Mouse (Mus musculus): ENCODE results near the gene Stk32c. TPM values are rescaled to one million over a fixed set of nuclear protein-coding genes. Genes with fewer than 3 reads are reported as not detected.

The Stk32c gene
- polyA plus RNA-seq, 1 experiment from 2014 or later: 0.13 TPM

GRCm38 (mm10) chr7:139101826-139102225, 111.3 kb downstream of the Stk32c start:
- ATAC-seq (no peak), DNase-seq (ENCODE audit: low read depth, low spot score) (no peak)
- ChIA-PET POLR2A (interaction anchor here (0.6 kb wide), 1 partner anchor 305 kb away, joined by 3 read pairs; no protein-coding TSS in a partner anchor), CTCF (interaction anchor here (1.9 kb wide), 1 partner anchor 18 kb away, joined by 7 read pairs; no protein-coding TSS in a partner anchor)
- in situ Hi-C loops (cut with MboI; ENCODE audit: low pct_unique_long_range_greater_than_20kb): no loop called here
- H3K27me3 ChIP-seq: peaks cover 7% of the 10 kb centered on the region
- no peak for TF ChIP-seq CTCF (IDR thresholded peaks at IDR 0.05)

- no peak for ATAC-seq
- no peak for DNase-seq (ENCODE audit: low read depth, low spot score)
- H3K27me3 ChIP-seq: peaks cover 11% of the 10 kb centered on the region
- CTCF ChIA-PET: interaction anchor here (1.9 kb wide), 1 partner anchor 18 kb away, joined by 7 read pairs; no protein-coding TSS in a partner anchor
- no peak for TF ChIP-seq CTCF (IDR thresholded peaks at IDR 0.05)
- in situ Hi-C loops (cut with MboI; ENCODE audit: low pct_unique_long_range_greater_than_20kb): no loop called here
- POLR2A ChIA-PET: interaction anchor here (0.6 kb wide), 1 partner anchor 306 kb away, joined by 3 read pairs; no protein-coding TSS in a partner anchor
Measured at GRCm38 (mm10) chr7:139101286-139101804, 111.8 kb downstream of the Stk32c start.

GRCm38 (mm10) chr7:139100531-139101095, 112.5 kb downstream of the Stk32c start:
- ChIA-PET CTCF (interaction anchor here (1.9 kb wide), 1 partner anchor 19 kb away, joined by 7 read pairs; no protein-coding TSS in a partner anchor), POLR2A (no interaction called here)
- in situ Hi-C loops (cut with MboI; ENCODE audit: low pct_unique_long_range_greater_than_20kb): no loop called here
- no peak for ATAC-seq
- peaks cover 16% of the 10 kb centered on the region for H3K27me3 ChIP-seq
- TF ChIP-seq CTCF (IDR thresholded peaks at IDR 0.05): no peak
- DNase-seq (ENCODE audit: low read depth, low spot score): no peak

- ATAC-seq: no peak
- POLR2A ChIA-PET: no interaction called here
- in situ Hi-C loops (cut with MboI; ENCODE audit: low pct_unique_long_range_greater_than_20kb): no loop called here
- TF ChIP-seq CTCF (IDR thresholded peaks at IDR 0.05): no peak
- CTCF ChIA-PET: interaction anchor here (1.1 kb wide), 1 partner anchor 26 kb away, joined by 3 read pairs; no protein-coding TSS in a partner anchor
- DNase-seq (ENCODE audit: low read depth, low spot score): no peak
- H3K27me3 ChIP-seq: peaks cover 20% of the 10 kb centered on the region
Measured at GRCm38 (mm10) chr7:139096399-139096798, 116.7 kb downstream of the Stk32c start.

- CTCF ChIA-PET: interaction anchor here (1.1 kb wide), 1 partner anchor 25 kb away, joined by 3 read pairs; no protein-coding TSS in a partner anchor
Measured at GRCm38 (mm10) chr7:139095282-139095681, 117.8 kb downstream of the Stk32c start.

GRCm38 (mm10) chr7:139094761-139095160, 118.3 kb downstream of the Stk32c start:
- H3K27me3 ChIP-seq: peaks cover 24% of the 10 kb centered on the region
- DNase-seq (ENCODE audit: low read depth, low spot score) (no peak), ATAC-seq (no peak)
- in situ Hi-C loops (cut with MboI; ENCODE audit: low pct_unique_long_range_greater_than_20kb): no loop called here
- ChIA-PET CTCF (no interaction called here), POLR2A (no interaction called here)
- TF ChIP-seq CTCF (IDR thresholded peaks at IDR 0.05): no peak

More at GRCm38 (mm10) chr7:139095282-139095681, 117.8 kb downstream of the Stk32c start:
- TF ChIP-seq CTCF (IDR thresholded peaks at IDR 0.05): no peak
- POLR2A ChIA-PET: no interaction called here
- DNase-seq (ENCODE audit: low read depth, low spot score): no peak
- peaks cover 24% of the 10 kb centered on the region for H3K27me3 ChIP-seq
- in situ Hi-C loops (cut with MboI; ENCODE audit: low pct_unique_long_range_greater_than_20kb): no loop called here
- ATAC-seq: no peak

GRCm38 (mm10) chr7:139093781-139094180, 119.3 kb downstream of the Stk32c start:
- POLR2A ChIA-PET: no interaction called here
- H3K27me3 ChIP-seq: peaks cover 24% of the 10 kb centered on the region
- in situ Hi-C loops (cut with MboI; ENCODE audit: low pct_unique_long_range_greater_than_20kb): no loop called here
- ATAC-seq: no peak
- DNase-seq (ENCODE audit: low read depth, low spot score): no peak
- TF ChIP-seq CTCF (IDR thresholded peaks at IDR 0.05): no peak
- CTCF ChIA-PET: no interaction called here

- in situ Hi-C loops (cut with MboI; ENCODE audit: low pct_unique_long_range_greater_than_20kb): no loop called here
- TF ChIP-seq CTCF (IDR thresholded peaks at IDR 0.05): no peak
- no peak for ATAC-seq
- DNase-seq (ENCODE audit: low read depth, low spot score): no peak
- ChIA-PET CTCF (no interaction called here), POLR2A (no interaction called here)
- peaks cover 24% of the 10 kb centered on the region for H3K27me3 ChIP-seq
Measured at GRCm38 (mm10) chr7:139093124-139093523, 120.0 kb downstream of the Stk32c start.

GRCm38 (mm10) chr7:139092676-139093075, 120.4 kb downstream of the Stk32c start:
- ATAC-seq: no peak
- peaks cover 24% of the 10 kb centered on the region for H3K27me3 ChIP-seq
- ChIA-PET POLR2A (no interaction called here), CTCF (no interaction called here)
- DNase-seq (ENCODE audit: low read depth, low spot score): no peak
- in situ Hi-C loops (cut with MboI; ENCODE audit: low pct_unique_long_range_greater_than_20kb): no loop called here
- no peak for TF ChIP-seq CTCF (IDR thresholded peaks at IDR 0.05)

- CTCF ChIA-PET: no interaction called here
- POLR2A ChIA-PET: no interaction called here
- H3K27me3 ChIP-seq: peaks cover 29% of the 10 kb centered on the region
- DNase-seq (ENCODE audit: low read depth, low spot score) (no peak), ATAC-seq (no peak)
- in situ Hi-C loops (cut with MboI; ENCODE audit: low pct_unique_long_range_greater_than_20kb): no loop called here
- TF ChIP-seq CTCF (IDR thresholded peaks at IDR 0.05): no peak
Measured at GRCm38 (mm10) chr7:139091681-139092080, 121.4 kb downstream of the Stk32c start.
